ENCODE assay signal across 12 mouse cellular contexts in the genomic region with DNA sequence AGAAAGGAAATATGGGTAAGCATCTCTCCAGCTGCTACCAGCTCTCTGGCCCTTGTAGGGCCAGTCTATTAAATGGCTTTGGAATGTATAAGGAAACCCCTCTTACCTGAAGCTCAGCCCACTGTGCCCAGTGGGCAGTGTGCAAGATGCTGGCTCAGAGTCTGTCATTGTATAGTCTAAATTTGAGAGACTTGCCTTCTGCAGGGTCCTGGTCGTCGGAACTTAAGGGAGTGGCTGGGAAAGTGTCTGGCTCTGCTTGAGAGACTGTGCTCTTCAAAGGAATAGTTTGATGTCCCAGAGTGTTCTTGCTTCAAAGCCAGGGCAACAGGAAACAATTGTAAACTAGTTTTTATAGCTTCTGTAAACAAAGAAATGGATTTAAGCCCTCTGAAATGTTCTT. TPM values are rescaled to one million over a fixed set of nuclear protein-coding genes. Genes with fewer than 3 reads are reported as not detected.
A peak's percentile ranks its signal among the peaks of the same experiment; 100 is the strongest.
DNase-seq lines count a peak whose midpoint lies in the region; ATAC-seq and TF ChIP-seq lines count a peak whose summit lies in the region.
"Had no signal": no experiment of that assay in that cellular context is flagged by ENCODE, and none has a peak within 500 bp of the region (broad histone marks: within the 10 kb centered on the region; RNA-seq: fewer than 3 reads in every experiment).

No protein-coding gene starts in this region.

- no peaks in the 10 kb centered on the region for H3K36me3 ChIP-seq in kidney, postnatal 0 days (ENCODE audit: insufficient read depth, low read length)
- H3K36me3 ChIP-seq in embryonic facial prominence, embryonic 15.5 days, result no peaks in the 10 kb centered on the region
- no peaks in the 10 kb centered on the region for H3K36me3 ChIP-seq in hindbrain, postnatal 0 days (ENCODE audit: insufficient read depth, low read length)
- no peaks in the 10 kb centered on the region for H3K36me3 ChIP-seq in midbrain, embryonic 14.5 days (ENCODE audit: control insufficient read depth, insufficient read depth, low read length)
- 0 out of 2 replicates have a peak, but pooled peaks cover 1% of the 10 kb centered on the region for H3K36me3 ChIP-seq in liver, embryonic 12.5 days

- ATAC-seq in kidney, postnatal 0 days (replicated peaks; ENCODE audit: low FRiP score, low read depth), result no peak
- no peak for ATAC-seq in embryonic facial prominence, embryonic 15.5 days (ENCODE audit: insufficient number of reproducible peaks, low FRiP score, low TSS enrichment, low read depth)
- no peak for ATAC-seq in hindbrain, postnatal 0 days
- ATAC-seq in midbrain, embryonic 14.5 days (ENCODE audit: low FRiP score, low TSS enrichment), result no peak
- ATAC-seq in liver, embryonic 12.5 days, result no peak

- H3K4me3 ChIP-seq in kidney, postnatal 0 days (replicated peaks; ENCODE audit: low read depth, low read length), result no peak overlapping the region
- H3K4me3 ChIP-seq in embryonic facial prominence, embryonic 15.5 days (replicated peaks), result no peak overlapping the region
- no peak overlapping the region for H3K4me3 ChIP-seq in hindbrain, postnatal 0 days (ENCODE audit: low read length)
- no peak overlapping the region for H3K4me3 ChIP-seq in midbrain, embryonic 14.5 days (replicated peaks; ENCODE audit: low read depth, low read length)
- no peak overlapping the region for H3K4me3 ChIP-seq in liver, embryonic 12.5 days
- H3K4me3 ChIP-seq: gastrocnemius, adult 2 months had no signal

- no peak overlapping the region for H3K9ac ChIP-seq in kidney, postnatal 0 days (ENCODE audit: low read depth, low read length)
- no peak overlapping the region for H3K9ac ChIP-seq in embryonic facial prominence, embryonic 15.5 days
- H3K9ac ChIP-seq in hindbrain, postnatal 0 days (replicated peaks; ENCODE audit: low read length), result 0 out of 2 replicates have a peak overlapping the region, but pooled peaks have one; percentile 9
- no peak overlapping the region for H3K9ac ChIP-seq in midbrain, embryonic 14.5 days (replicated peaks; ENCODE audit: low read length)
- H3K9ac ChIP-seq in liver, embryonic 12.5 days, result no peak overlapping the region

- 13% methylated on average over 2 of the region's 2 CpGs for WGBS in kidney, postnatal 0 days
- 15% methylated on average over 2 of the region's 2 CpGs for WGBS in embryonic facial prominence, embryonic 15.5 days
- 33% methylated on average over 2 of the region's 2 CpGs for WGBS in hindbrain, postnatal 0 days
- WGBS in midbrain, embryonic 14.5 days, result 23% methylated on average over 2 of the region's 2 CpGs
- 68% methylated on average over 2 of the region's 2 CpGs for WGBS in liver, embryonic 12.5 days (ENCODE audit: insufficient replicate concordance)

- no peak for TF ChIP-seq CTCF in kidney, postnatal 0 days (IDR thresholded peaks at IDR 0.05; ENCODE audit: low read depth)
- no peak for TF ChIP-seq CTCF in hindbrain, postnatal 0 days (IDR thresholded peaks at IDR 0.05; ENCODE audit: low read depth)

- no peak overlapping the region for H3K4me2 ChIP-seq in kidney, postnatal 0 days (ENCODE audit: low read length)
- 0 out of 2 replicates have a peak overlapping the region, but pooled peaks have one; percentile 4 for H3K4me2 ChIP-seq in embryonic facial prominence, embryonic 15.5 days (replicated peaks)
- H3K4me2 ChIP-seq in hindbrain, postnatal 0 days (ENCODE audit: low read depth, low read length), result no peak overlapping the region
- H3K4me2 ChIP-seq in midbrain, embryonic 14.5 days (ENCODE audit: low read length), result no peak overlapping the region; the same call in 1 of the 2 replicates
- H3K4me2 ChIP-seq in liver, embryonic 12.5 days, result no peak overlapping the region
- H3K4me2 ChIP-seq: liver, embryonic 11.5 days had no signal

- H3K4me1 ChIP-seq in kidney, postnatal 0 days (replicated peaks; ENCODE audit: insufficient read depth, low read length), result no peaks in the 10 kb centered on the region
- H3K4me1 ChIP-seq in embryonic facial prominence, embryonic 15.5 days, result peaks cover 14% of the 10 kb centered on the region; the same call in 1 of the 2 replicates
- H3K4me1 ChIP-seq in hindbrain, postnatal 0 days (ENCODE audit: insufficient read depth, low read length), result no peaks in the 10 kb centered on the region
- H3K4me1 ChIP-seq in midbrain, embryonic 14.5 days (ENCODE audit: control insufficient read depth, insufficient read depth, low read length), result peaks cover 11% of the 10 kb centered on the region
- no peaks in the 10 kb centered on the region for H3K4me1 ChIP-seq in liver, embryonic 12.5 days

- peak; percentile 62 for DNase-seq in kidney, postnatal 0 days (ENCODE audit: low spot score)
- no peak for DNase-seq in kidney, postnatal 4 days
- DNase-seq in hindbrain, postnatal 0 days (ENCODE audit: low spot score), result no peak
- peak; percentile 31 for DNase-seq in midbrain, embryonic 14.5 days
- no peak for DNase-seq in thymus, postnatal 4 days
- no peak for DNase-seq in left cerebral cortex, postnatal 4 days
- DNase-seq: gastrocnemius, adult 2 months; kidney, adult 11 months; thymus, adult 18-20 months had no signal

- no peaks in the 10 kb centered on the region for H3K9me3 ChIP-seq in kidney, postnatal 0 days (replicated peaks; ENCODE audit: low read length)
- no peaks in the 10 kb centered on the region for H3K9me3 ChIP-seq in embryonic facial prominence, embryonic 15.5 days (replicated peaks)
- no peaks in the 10 kb centered on the region for H3K9me3 ChIP-seq in hindbrain, postnatal 0 days (ENCODE audit: low read length)
- no peaks in the 10 kb centered on the region for H3K9me3 ChIP-seq in midbrain, embryonic 14.5 days (ENCODE audit: control insufficient read depth, low read length)
- H3K9me3 ChIP-seq in liver, embryonic 12.5 days (replicated peaks), result no peaks in the 10 kb centered on the region

- intact Hi-C loops in left cerebral cortex, postnatal 4 days (cut with DNase I), result no loop called here

- H3K27me3 ChIP-seq in kidney, postnatal 0 days (ENCODE audit: insufficient read depth, low read length), result no peaks in the 10 kb centered on the region
- no peaks in the 10 kb centered on the region for H3K27me3 ChIP-seq in embryonic facial prominence, embryonic 15.5 days
- H3K27me3 ChIP-seq in hindbrain, postnatal 0 days (ENCODE audit: insufficient read depth, low read length), result no peaks in the 10 kb centered on the region
- H3K27me3 ChIP-seq in midbrain, embryonic 14.5 days (ENCODE audit: control insufficient read depth, insufficient read depth, low read length), result no peaks in the 10 kb centered on the region
- H3K27me3 ChIP-seq in liver, embryonic 12.5 days (replicated peaks), result no peaks in the 10 kb centered on the region

- H3K27ac ChIP-seq in kidney, postnatal 0 days, result no peak overlapping the region
- H3K27ac ChIP-seq in embryonic facial prominence, embryonic 15.5 days (replicated peaks), result peak overlapping the region; percentile 39; the same call in 1 of the 2 replicates
- peak overlapping the region; percentile 51; the same call in 1 of the 2 replicates for H3K27ac ChIP-seq in hindbrain, postnatal 0 days
- H3K27ac ChIP-seq in midbrain, embryonic 14.5 days (replicated peaks; ENCODE audit: low read depth, low read length), result peak overlapping the region; percentile 68
- no peak overlapping the region for H3K27ac ChIP-seq in liver, embryonic 12.5 days
- H3K27ac ChIP-seq: gastrocnemius, adult 2 months had no signal

RNA-seq across cellular contexts. Expression of gene Focad, which starts 41.5 kb away (rescaled TPM):
- polyA plus RNA-seq in kidney, postnatal 0 days (2015; fragmentation: Nextera tagmentation; extraction: Ambion mirVana), result 9.9 and 10.2 TPM in 2 replicates
- polyA plus RNA-seq in embryonic facial prominence, embryonic 15.5 days (2015; fragmentation: Nextera tagmentation; extraction: Ambion mirVana), result 14.3 and 16.9 TPM in 2 replicates
- total RNA-seq in hindbrain, postnatal 0 days (2014; rRNA removed), result 32.5 and 34.1 TPM in 2 replicates
- polyA plus RNA-seq in hindbrain, postnatal 0 days (2015; fragmentation: Nextera tagmentation; extraction: Ambion mirVana), result 9.2 and 9.6 TPM in 2 replicates
- 12.2 and 17.3 TPM in 2 replicates for polyA plus RNA-seq in midbrain, embryonic 14.5 days (2014; fragmentation: Nextera tagmentation; extraction: Ambion mirVana)
- polyA plus RNA-seq in liver, embryonic 12.5 days (2016; fragmentation: Nextera tagmentation; extraction: Ambion mirVana), result 13.5 and 14.0 TPM in 2 replicates
- 10 to 100 TPM; 35.6 to 41.1 TPM for total RNA-seq in left cerebral cortex, postnatal 4 days (2021)

Comparison
In these comparisons a context has a peak if more than half of its experiments do, and no peak if none do; other contexts are left out.
1. DNase-seq: peak in kidney, postnatal 0 days (single experiment) and midbrain, embryonic 14.5 days (single experiment); none in kidney, postnatal 4 days (0 of 2), hindbrain, postnatal 0 days (single experiment), thymus, postnatal 4 days (single experiment) and left cerebral cortex, postnatal 4 days (single experiment).
2. H3K27ac ChIP-seq: peak in embryonic facial prominence, embryonic 15.5 days (single experiment), hindbrain, postnatal 0 days (single experiment) and midbrain, embryonic 14.5 days (single experiment); none in kidney, postnatal 0 days (single experiment) and liver, embryonic 12.5 days (single experiment).